Mouse (Mus musculus) myocyte (in vitro differentiated cells): Measurements from ENCODE around the gene Sod3. TPM values are rescaled to one million over a fixed set of nuclear protein-coding genes. Genes with fewer than 3 reads are reported as not detected.

Source experiments
- H3K27me3 ChIP-seq: one replicate; pipeline ENCODE4 v1.6.1; 2011; ENCODE audit not compliant: control insufficient read depth, insufficient read depth, insufficient read length
- H3K36me3 ChIP-seq: one replicate; pipeline ENCODE4 v1.6.1; 2011; ENCODE audit not compliant: control insufficient read depth, insufficient read depth
- H3K4me2 ChIP-seq: one replicate; pipeline ENCODE4 v1.6.1; 2011; ENCODE audit warnings: low read depth, control low read depth
- H3K4me3 ChIP-seq: one replicate; pipeline ENCODE4 v1.5.1; 2011; ENCODE audit warnings: mild to moderate bottlenecking, control low read depth, moderate library complexity
- H3K79me2 ChIP-seq: one replicate; pipeline ENCODE4 v1.6.1; 2011; ENCODE audit not compliant: control insufficient read depth, insufficient read depth
- H3ac ChIP-seq: one replicate; pipeline ENCODE4 v1.6.1; 2011; ENCODE audit not compliant: control insufficient read depth, insufficient read length
- CEBPB ChIP-seq: IDR thresholded peaks from 2 replicates; pipeline ENCODE4 v1.6.1; 2011; ENCODE audit warnings: mild to moderate bottlenecking, moderate library complexity; ENCODE audit not compliant: poor library complexity, insufficient read depth, severe bottlenecking
- E2F4 ChIP-seq: IDR thresholded peaks from one replicate; pipeline ENCODE4 v1.6.1; 2011; ENCODE audit warnings: mild to moderate bottlenecking, control low read depth, moderate library complexity; ENCODE audit not compliant: insufficient read depth
- MAX ChIP-seq: IDR thresholded peaks from one replicate; pipeline ENCODE4 v1.6.1; 2011; ENCODE audit warnings: low read depth, mild to moderate bottlenecking, control low read depth
- MYOD1 ChIP-seq, 3 experiments: IDR thresholded peaks; one replicate each; pipeline ENCODE4 v1.6.1; 2011; ENCODE audit warnings: control low read depth in 2 of 3, low read depth in 2 of 3, mild to moderate bottlenecking in 2 of 3, moderate library complexity in 1 of 3; ENCODE audit not compliant: insufficient read length in 2 of 3, control insufficient read depth in 1 of 3
- MYOG ChIP-seq, 3 experiments: IDR thresholded peaks; one replicate each; pipeline ENCODE4 v1.6.1; 2011; ENCODE audit warnings: control low read depth in 2 of 3, low read depth in 2 of 3, mild to moderate bottlenecking in 2 of 3; ENCODE audit not compliant: insufficient read length in 2 of 3, control insufficient read depth in 1 of 3, insufficient read depth in 1 of 3
- POLR2A ChIP-seq: IDR thresholded peaks from one replicate; pipeline ENCODE4 v1.6.1; 2011; ENCODE audit warnings: low read depth, mild to moderate bottlenecking, control low read depth, moderate library complexity; ENCODE audit not compliant: insufficient read length
- POLR2AphosphoS2 ChIP-seq: IDR thresholded peaks from one replicate; pipeline ENCODE4 v1.6.1; 2011; ENCODE audit warnings: low read depth, control low read depth; ENCODE audit not compliant: insufficient read length
- REST ChIP-seq: IDR thresholded peaks from one replicate; pipeline ENCODE4 v1.6.1; 2011; ENCODE audit warnings: mild to moderate bottlenecking, control low read depth, moderate library complexity; ENCODE audit not compliant: insufficient read depth, insufficient read length
- SRF ChIP-seq: IDR thresholded peaks from one replicate; pipeline ENCODE4 v1.6.1; 2011; ENCODE audit warnings: low read depth; ENCODE audit not compliant: control insufficient read depth, insufficient read length
- TCF12 ChIP-seq: IDR thresholded peaks from one replicate; pipeline ENCODE4 v1.6.1; 2011; ENCODE audit warnings: mild to moderate bottlenecking, control low read depth; ENCODE audit not compliant: poor library complexity, insufficient read depth, severe bottlenecking
- TCF3 ChIP-seq: IDR thresholded peaks from one replicate; pipeline ENCODE4 v1.6.1; 2011; ENCODE audit warnings: low read depth, control low read depth; ENCODE audit not compliant: insufficient read length
- USF1 ChIP-seq: IDR thresholded peaks from one replicate; pipeline ENCODE4 v1.6.1; 2011; ENCODE audit warnings: low read depth, mild to moderate bottlenecking, control low read depth, moderate library complexity
- polyA plus RNA-seq: library from polyadenylated mRNA; unstranded; fragments of >200 nt; fragmentation: generic; extraction: Trizol; gene quantifications from one replicate; pipeline ENCODE4 v1.2.1, GENCODE M21; 2012; ENCODE audit warnings: missing spikeins

Sod3 gene
- polyA plus RNA-seq, 1 experiment = 10.9 TPM

DNA sequence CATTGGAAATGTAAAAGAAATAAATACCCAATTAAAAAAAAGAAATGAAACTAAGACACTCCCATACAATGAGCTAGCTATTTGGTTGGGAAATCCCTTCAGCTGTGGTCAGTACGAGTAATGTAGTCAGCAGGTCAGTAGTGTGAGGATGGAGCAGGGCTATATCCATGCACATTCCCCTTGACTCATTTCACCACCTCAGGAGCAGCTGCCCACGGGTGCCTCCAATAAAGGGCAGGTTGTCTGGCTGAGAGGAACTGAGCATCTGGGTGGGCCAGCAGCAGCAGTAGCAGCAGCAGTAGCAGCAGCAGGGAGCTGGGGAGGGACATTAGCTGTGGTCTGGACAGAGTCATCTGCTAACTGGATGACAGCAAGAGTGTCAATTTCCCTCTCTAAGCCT, 22.4 kb downstream of the Sod3 start:
- Histone ChIP-seq H3K79me2 (no peaks in the 10 kb centered on the region), H3ac (no peak overlapping the region), H3K27me3 (no peaks in the 10 kb centered on the region), H3K36me3 (no peaks in the 10 kb centered on the region), H3K4me2 (no peak overlapping the region), H3K4me3 (no peak overlapping the region)
- TF ChIP-seq POLR2AphosphoS2 = no peak
- TF ChIP-seq E2F4 = no peak
- no peak for TF ChIP-seq MYOD1 (IDR thresholded peaks at IDR 0.05; ENCODE audit: control insufficient read depth in 1 of 3, insufficient read length in 2 of 3, low read depth in 2 of 3)
- TF ChIP-seq MYOG (IDR thresholded peaks at IDR 0.05; ENCODE audit: control insufficient read depth in 1 of 3, insufficient read depth in 1 of 3, insufficient read length in 2 of 3, low read depth in 2 of 3) = no peak
- no peak for TF ChIP-seq TCF3
- TF ChIP-seq MAX = no peak
- no peak for TF ChIP-seq REST
- no peak for TF ChIP-seq TCF12
- no peak for TF ChIP-seq POLR2A
- no peak for TF ChIP-seq CEBPB

DNA sequence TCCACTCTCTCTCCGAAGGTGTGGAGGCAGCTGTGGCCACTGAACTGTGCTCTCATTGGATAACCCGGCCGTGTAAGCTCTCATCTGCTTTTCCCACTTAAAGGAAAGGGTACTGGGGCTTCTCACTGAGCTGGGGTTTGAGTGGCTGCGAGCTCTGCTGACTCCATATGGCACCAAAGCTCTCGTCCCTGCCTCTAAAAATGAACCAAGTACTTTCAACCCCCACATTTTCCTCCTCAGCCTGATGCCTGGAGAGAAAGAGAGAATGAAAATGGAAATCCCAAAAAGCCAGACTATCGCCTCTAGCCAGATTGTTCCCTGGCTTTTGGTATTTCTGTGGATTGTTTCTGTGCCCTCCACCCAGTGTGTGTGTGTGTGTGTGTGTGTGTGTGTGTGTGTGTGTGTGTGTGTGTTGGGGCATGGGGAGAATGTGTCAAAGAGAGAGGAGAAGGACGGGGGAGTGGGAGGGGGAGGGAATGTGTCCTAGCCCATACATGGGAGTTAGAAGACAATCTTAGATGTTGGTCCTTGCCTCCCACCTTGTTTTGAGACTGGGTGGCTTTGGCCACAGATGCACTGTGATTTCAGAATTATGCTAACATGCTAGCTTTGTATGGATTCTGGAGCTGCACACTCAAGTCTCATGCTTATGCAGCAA, 24.6 kb downstream of the Sod3 start:
- Histone ChIP-seq H3K79me2 (no peaks in the 10 kb centered on the region), H3ac (no peak overlapping the region), H3K27me3 (no peaks in the 10 kb centered on the region), H3K4me3 (no peak overlapping the region), H3K4me2 (no peak overlapping the region), H3K36me3 (no peaks in the 10 kb centered on the region)
- TF ChIP-seq SRF = no peak
- no peak for TF ChIP-seq MYOD1 (IDR thresholded peaks at IDR 0.05; ENCODE audit: control insufficient read depth in 1 of 3, insufficient read length in 2 of 3, low read depth in 2 of 3)
- TF ChIP-seq USF1 = no peak
- no peak for TF ChIP-seq MAX
- TF ChIP-seq MYOG (IDR thresholded peaks at IDR 0.05; ENCODE audit: control insufficient read depth in 1 of 3, insufficient read depth in 1 of 3, insufficient read length in 2 of 3, low read depth in 2 of 3) = no peak

DNA sequence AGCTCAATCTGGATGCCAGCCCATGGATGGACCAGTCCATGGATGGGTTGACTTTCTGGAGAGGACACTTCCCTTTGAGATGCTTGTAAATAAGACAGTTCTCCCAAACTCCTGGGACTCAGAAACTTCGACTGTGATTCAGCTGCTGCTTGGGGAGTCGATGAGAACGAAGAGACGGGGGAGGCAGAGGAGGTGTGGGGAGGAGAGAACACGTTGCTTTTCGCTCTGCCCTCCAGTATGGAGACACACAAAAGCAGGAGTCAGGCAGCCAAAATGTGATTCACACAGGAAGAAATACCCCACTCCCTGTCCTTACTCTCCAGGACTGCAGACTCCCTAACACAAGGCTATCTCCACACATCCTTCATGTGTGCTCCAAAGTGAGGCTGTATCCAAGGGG, 26.8 kb downstream of the Sod3 start:
- no peaks in the 10 kb centered on the region for H3K27me3 ChIP-seq
- TF ChIP-seq REST (no peak), SRF (no peak), POLR2A (no peak)
- H3K79me2 ChIP-seq = no peaks in the 10 kb centered on the region
- no peak overlapping the region for H3K4me3 ChIP-seq
- H3K36me3 ChIP-seq = no peaks in the 10 kb centered on the region
- H3ac ChIP-seq = no peak overlapping the region
- no peak overlapping the region for H3K4me2 ChIP-seq

GRCm38 (mm10) chr5:52391471-52391870, 27.9 kb downstream of the Sod3 start:
- no peaks in the 10 kb centered on the region for H3K27me3 ChIP-seq
- no peak overlapping the region for H3ac ChIP-seq
- H3K4me3 ChIP-seq = no peak overlapping the region
- no peak for TF ChIP-seq TCF12
- no peak for TF ChIP-seq MYOD1 (IDR thresholded peaks at IDR 0.05; ENCODE audit: control insufficient read depth in 1 of 3, insufficient read length in 2 of 3, low read depth in 2 of 3)
- TF ChIP-seq POLR2A = no peak
- no peak for TF ChIP-seq SRF
- no peak for TF ChIP-seq E2F4
- TF ChIP-seq USF1 = no peak
- no peak overlapping the region for H3K4me2 ChIP-seq
- no peaks in the 10 kb centered on the region for H3K36me3 ChIP-seq
- no peaks in the 10 kb centered on the region for H3K79me2 ChIP-seq

- no peaks in the 10 kb centered on the region for H3K36me3 ChIP-seq
- TF ChIP-seq MYOD1 (IDR thresholded peaks at IDR 0.05; ENCODE audit: control insufficient read depth in 1 of 3, insufficient read length in 2 of 3, low read depth in 2 of 3) = no peak
- TF ChIP-seq POLR2A = no peak
- TF ChIP-seq TCF3 = no peak
- TF ChIP-seq CEBPB = no peak
- TF ChIP-seq POLR2AphosphoS2 = no peak
- no peak for TF ChIP-seq SRF
- TF ChIP-seq TCF12 = no peak
These were observed 30.2 kb downstream of the Sod3 start for GRCm38 (mm10) chr5:52393756-52394155.

More at GRCm38 (mm10) chr5:52393756-52394155, 30.2 kb downstream of the Sod3 start:
- Histone ChIP-seq H3K4me2 (no peak overlapping the region), H3K79me2 (no peaks in the 10 kb centered on the region), H3K27me3 (no peaks in the 10 kb centered on the region), H3ac (no peak overlapping the region), H3K4me3 (no peak overlapping the region)
